Comparison of ENCODE assay signal across 8 mouse cellular contexts in genomic region chr6:32320254-32320653, GRCm38 (mm10).
A peak's percentile ranks its signal among the peaks of the same experiment; 100 is the strongest.
DNase-seq lines count a peak whose midpoint lies in the region; ATAC-seq and TF ChIP-seq lines count a peak whose summit lies in the region.

No protein-coding gene starts in this region.

- TF ChIP-seq CTCF in cerebellum, adult 2 months (IDR thresholded peaks at IDR 0.05; ENCODE audit: borderline replicate concordance, insufficient read depth, low read depth, low read length) = peak; percentile 60
- peak; percentile 24 for TF ChIP-seq CTCF in E14TG2a.4 (conservative IDR thresholded peaks at IDR 0.05; ENCODE audit: low read length)

- H3K4me3 ChIP-seq in cerebellum, adult 2 months (replicated peaks; ENCODE audit: insufficient read depth, low read depth, low read length) = no peak overlapping the region
- H3K4me3 ChIP-seq in kidney, embryonic 15.5 days (replicated peaks) = no peak overlapping the region
- H3K4me3 ChIP-seq in E14TG2a.4 (replicated peaks; ENCODE audit: low read length) = no peak overlapping the region

- no peaks in the 10 kb centered on the region; the same call in 1 of the 2 replicates for H3K27me3 ChIP-seq in cerebellum, adult 2 months (ENCODE audit: control insufficient read depth, insufficient read depth, low read length)
- H3K27me3 ChIP-seq in kidney, embryonic 15.5 days = no peaks in the 10 kb centered on the region
- H3K27me3 ChIP-seq in E14TG2a.4 (ENCODE audit: insufficient read depth, low read length) = no peaks in the 10 kb centered on the region

- no peak for TF ChIP-seq POLR2A in cerebellum, adult 2 months (IDR thresholded peaks at IDR 0.05; ENCODE audit: borderline replicate concordance, insufficient read depth, low read length)

- DNase-seq in cerebellum, adult 2 months = peak; percentile 31 to 45
- DNase-seq in kidney, adult 9 months = peak; percentile 19
- DNase-seq in embryo, embryonic 10.5 days (ENCODE audit: low spot score) = peak; percentile 31
- DNase-seq in layer of hippocampus, postnatal 14 days (ENCODE audit: low spot score in 2 of 2) = no peak
- no peak for DNase-seq in c-Kit-positive CD71-positive TER-119-positive erythroid progenitor cells, embryonic 14.5 days (ENCODE audit: low spot score)

- H3K9ac ChIP-seq in kidney, embryonic 15.5 days = no peak overlapping the region

- no peak overlapping the region for H3K4me2 ChIP-seq in kidney, embryonic 15.5 days

- ATAC-seq in cerebellum, adult (ENCODE audit: insufficient number of reproducible peaks, low FRiP score, low TSS enrichment) = no peak
- ATAC-seq in kidney, embryonic 15.5 days (replicated peaks; ENCODE audit: low FRiP score) = no peak

- H3K4me1 ChIP-seq in cerebellum, adult 2 months (ENCODE audit: control insufficient read depth, insufficient read depth, low read length) = peaks cover 5% of the 10 kb centered on the region; the same call in 1 of the 2 replicates
- no peaks in the 10 kb centered on the region for H3K4me1 ChIP-seq in kidney, embryonic 15.5 days
- 0 out of 2 replicates have a peak, but pooled peaks cover 2% of the 10 kb centered on the region for H3K4me1 ChIP-seq in E14TG2a.4 (replicated peaks; ENCODE audit: low read depth, low read length)

- WGBS in cerebellum, adult 2 months = 48% methylated on average over 3 of the region's 3 CpGs
- WGBS in kidney, embryonic 15.5 days = 39% methylated on average over 3 of the region's 3 CpGs

- no peaks in the 10 kb centered on the region for H3K36me3 ChIP-seq in kidney, embryonic 15.5 days
- no peaks in the 10 kb centered on the region for H3K36me3 ChIP-seq in E14TG2a.4 (ENCODE audit: insufficient read depth, low read length)

- H3K9me3 ChIP-seq in kidney, embryonic 15.5 days (replicated peaks) = no peaks in the 10 kb centered on the region
- H3K9me3 ChIP-seq in E14TG2a.4 (ENCODE audit: low read length) = peaks cover 7% of the 10 kb centered on the region; the same call in 1 of the 2 replicates

- H3K27ac ChIP-seq in cerebellum, adult 2 months (ENCODE audit: insufficient read depth, low read length) = no peak overlapping the region
- no peak overlapping the region for H3K27ac ChIP-seq in kidney, embryonic 15.5 days

Comparison
In these comparisons a context has a peak if more than half of its experiments do, and no peak if none do; other contexts are left out.
1. DNase-seq: peak in cerebellum, adult 2 months (2 of 2), kidney, adult 9 months (single experiment) and embryo, embryonic 10.5 days (single experiment); none in layer of hippocampus, postnatal 14 days (0 of 2) and c-Kit-positive CD71-positive TER-119-positive erythroid progenitor cells, embryonic 14.5 days (single experiment).